Mouse (Mus musculus): Measurements from ENCODE around the gene Gbp8. TPM values are rescaled to one million over a fixed set of nuclear protein-coding genes. Genes with fewer than 3 reads are reported as not detected.
"Not testable (repeated sequence)": the region's sequence is repeated elsewhere in the genome, so short reads cannot be mapped to it uniquely, and the experiment has no call there.

The Gbp8 gene
- total and polyA plus RNA-seq, 2 experiments from 2014 or later = 0.40 to 1.3 TPM

GRCm38 (mm10) chr5:105081900-105082299 lies 57.4 kb downstream of the Gbp8 start:
- H3K27me3 ChIP-seq (ENCODE audit: insufficient read depth, low read length) = no peaks in the 10 kb centered on the region
- DNase-seq (ENCODE audit: low spot score) = no peak
- H3K27ac ChIP-seq = no peak overlapping the region
- ATAC-seq = no peak
- H3K9ac ChIP-seq (replicated peaks; ENCODE audit: low read length) = no peak overlapping the region
- no peaks in the 10 kb centered on the region for H3K9me3 ChIP-seq (ENCODE audit: low read length)
- no peak for TF ChIP-seq CTCF (IDR thresholded peaks at IDR 0.05; ENCODE audit: low read depth)
- no peaks in the 10 kb centered on the region for H3K36me3 ChIP-seq (ENCODE audit: insufficient read depth, low read length)
- H3K4me3 ChIP-seq (ENCODE audit: low read length) = no peak overlapping the region
- H3K4me1 ChIP-seq (ENCODE audit: insufficient read depth, low read length) = no peaks in the 10 kb centered on the region
- no peak overlapping the region for H3K4me2 ChIP-seq (ENCODE audit: low read depth, low read length)

- H3K4me3 ChIP-seq (ENCODE audit: low read length); H3K27ac ChIP-seq; H3K9ac ChIP-seq (replicated peaks; ENCODE audit: low read length); ATAC-seq; H3K4me2 ChIP-seq (ENCODE audit: low read depth, low read length); H3K9me3 ChIP-seq (ENCODE audit: low read length); H3K27me3 ChIP-seq (ENCODE audit: insufficient read depth, low read length); H3K36me3 ChIP-seq (ENCODE audit: insufficient read depth, low read length); H3K4me1 ChIP-seq (ENCODE audit: insufficient read depth, low read length); DNase-seq (ENCODE audit: low spot score): not testable (repeated sequence)
Observed at GRCm38 (mm10) chr5:105068356-105068755, 71.0 kb downstream of the Gbp8 start.

DNA sequence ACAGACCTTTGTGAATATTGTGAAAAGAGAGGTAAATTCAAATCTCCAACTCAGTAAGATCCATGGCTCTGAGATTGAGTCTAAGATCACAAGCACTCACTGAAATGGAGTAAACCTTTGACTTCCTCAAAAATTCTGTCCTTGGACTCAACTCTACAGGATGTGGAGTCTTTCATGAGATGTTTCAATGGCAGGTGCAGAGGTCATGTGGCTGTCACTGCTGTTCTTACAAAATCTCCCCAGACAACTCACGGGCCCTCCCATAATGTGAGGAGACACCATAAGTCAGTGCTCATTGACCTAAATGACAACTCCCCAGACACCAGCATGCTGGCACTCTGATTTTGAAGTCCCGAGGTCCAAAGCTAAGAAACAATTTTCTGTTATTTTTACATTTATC lies 74.9 kb downstream of the Gbp8 start:
- H3K27ac ChIP-seq; H3K9ac ChIP-seq (replicated peaks; ENCODE audit: low read length); H3K36me3 ChIP-seq (ENCODE audit: insufficient read depth, low read length); H3K9me3 ChIP-seq (ENCODE audit: low read length); H3K4me3 ChIP-seq (ENCODE audit: low read length); DNase-seq (ENCODE audit: low spot score); H3K4me2 ChIP-seq (ENCODE audit: low read depth, low read length); ATAC-seq; H3K4me1 ChIP-seq (ENCODE audit: insufficient read depth, low read length); H3K27me3 ChIP-seq (ENCODE audit: insufficient read depth, low read length): not testable (repeated sequence)
- 66% methylated on average over 2 of the region's 2 CpGs for WGBS

DNA sequence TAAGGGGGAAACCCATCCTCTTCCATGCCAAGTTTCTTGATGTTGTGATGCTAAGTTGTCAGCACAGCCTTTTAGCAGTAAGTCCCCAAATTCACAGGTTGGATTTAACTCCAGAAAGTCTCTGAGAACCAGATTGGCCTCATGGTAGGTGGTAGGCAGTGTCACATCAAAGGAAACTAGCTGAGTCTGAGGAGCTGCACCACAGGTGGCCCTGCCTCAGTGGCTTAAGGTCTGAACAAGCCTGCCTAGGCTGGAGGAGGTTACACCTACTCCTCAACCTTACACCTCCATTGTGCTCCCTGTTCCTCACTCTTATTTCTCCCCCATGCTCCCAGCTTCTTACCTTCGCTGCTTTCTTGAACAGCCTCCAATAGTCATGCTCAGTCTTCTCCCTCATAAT lies 76.0 kb downstream of the Gbp8 start:
- 47% methylated on average over 1 of the region's 1 CpGs for WGBS
- no peaks in the 10 kb centered on the region for H3K9me3 ChIP-seq (ENCODE audit: low read length)
- no peak overlapping the region for H3K27ac ChIP-seq
- no peak overlapping the region for H3K9ac ChIP-seq (replicated peaks; ENCODE audit: low read length)
- TF ChIP-seq CTCF (IDR thresholded peaks at IDR 0.05; ENCODE audit: low read depth) = no peak
- no peaks in the 10 kb centered on the region for H3K27me3 ChIP-seq (ENCODE audit: insufficient read depth, low read length)
- no peak for DNase-seq (ENCODE audit: low spot score)
- H3K4me3 ChIP-seq (ENCODE audit: low read length) = no peak overlapping the region
- no peaks in the 10 kb centered on the region for H3K4me1 ChIP-seq (ENCODE audit: insufficient read depth, low read length)
- H3K4me2 ChIP-seq (ENCODE audit: low read depth, low read length) = no peak overlapping the region
- no peak for ATAC-seq
- no peaks in the 10 kb centered on the region for H3K36me3 ChIP-seq (ENCODE audit: insufficient read depth, low read length)

DNA sequence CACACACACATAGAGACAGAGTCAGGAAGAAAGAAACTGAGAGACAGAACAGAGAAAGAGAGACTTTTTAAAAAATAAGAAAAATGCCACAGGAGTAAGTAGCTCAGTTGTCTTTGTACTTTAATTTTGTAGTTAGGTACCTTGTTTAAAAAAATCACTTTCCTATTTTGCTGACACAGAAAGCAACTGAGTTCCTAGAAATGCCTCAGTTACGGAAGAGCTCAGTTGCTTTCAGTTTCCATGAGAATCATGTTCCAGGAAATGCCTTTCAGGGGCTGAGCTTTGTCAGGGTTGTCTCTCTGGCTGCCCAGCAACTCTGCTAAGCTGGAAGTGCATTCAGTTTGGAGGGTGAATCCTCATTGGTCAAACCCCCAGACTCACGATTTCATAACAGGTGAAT lies 76.9 kb downstream of the Gbp8 start:
- H3K9me3 ChIP-seq (ENCODE audit: low read length); H3K27ac ChIP-seq; H3K4me1 ChIP-seq (ENCODE audit: insufficient read depth, low read length); H3K9ac ChIP-seq (replicated peaks; ENCODE audit: low read length); ATAC-seq; H3K4me3 ChIP-seq (ENCODE audit: low read length); DNase-seq (ENCODE audit: low spot score); H3K27me3 ChIP-seq (ENCODE audit: insufficient read depth, low read length); H3K36me3 ChIP-seq (ENCODE audit: insufficient read depth, low read length); H3K4me2 ChIP-seq (ENCODE audit: low read depth, low read length): not testable (repeated sequence)
- 82% methylated on average over 2 of the region's 2 CpGs for WGBS

DNA sequence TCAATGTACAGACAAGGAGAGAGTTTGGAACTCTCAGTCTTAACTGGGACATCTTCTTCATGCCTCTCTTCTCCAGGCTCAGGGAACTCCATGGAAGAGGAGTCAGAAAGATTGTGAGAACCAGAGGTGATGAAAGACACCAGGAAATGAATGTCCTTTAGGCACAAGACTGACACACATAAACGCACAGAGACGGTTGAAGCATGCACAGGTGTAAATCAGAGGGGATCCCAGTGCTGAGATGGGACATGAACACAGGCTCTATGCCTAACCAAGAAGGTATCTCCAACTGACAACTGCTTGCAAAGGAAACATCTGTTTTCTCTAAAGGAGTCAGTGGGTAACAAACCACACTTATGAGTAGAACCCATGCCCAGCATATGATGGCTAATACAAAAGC lies 79.1 kb downstream of the Gbp8 start:
- no peak for ATAC-seq
- no peak overlapping the region for H3K4me3 ChIP-seq (ENCODE audit: low read length)
- no peak overlapping the region for H3K9ac ChIP-seq (replicated peaks; ENCODE audit: low read length)
- H3K36me3 ChIP-seq (ENCODE audit: insufficient read depth, low read length) = no peaks in the 10 kb centered on the region
- TF ChIP-seq CTCF (IDR thresholded peaks at IDR 0.05; ENCODE audit: low read depth) = no peak
- no peak overlapping the region for H3K4me2 ChIP-seq (ENCODE audit: low read depth, low read length)
- H3K9me3 ChIP-seq (ENCODE audit: low read length) = no peaks in the 10 kb centered on the region
- no peak for DNase-seq (ENCODE audit: low spot score)
- no peak overlapping the region for H3K27ac ChIP-seq
- no peaks in the 10 kb centered on the region for H3K27me3 ChIP-seq (ENCODE audit: insufficient read depth, low read length)
- WGBS = 93% methylated on average over 2 of the region's 2 CpGs
- H3K4me1 ChIP-seq (ENCODE audit: insufficient read depth, low read length) = no peaks in the 10 kb centered on the region

DNA sequence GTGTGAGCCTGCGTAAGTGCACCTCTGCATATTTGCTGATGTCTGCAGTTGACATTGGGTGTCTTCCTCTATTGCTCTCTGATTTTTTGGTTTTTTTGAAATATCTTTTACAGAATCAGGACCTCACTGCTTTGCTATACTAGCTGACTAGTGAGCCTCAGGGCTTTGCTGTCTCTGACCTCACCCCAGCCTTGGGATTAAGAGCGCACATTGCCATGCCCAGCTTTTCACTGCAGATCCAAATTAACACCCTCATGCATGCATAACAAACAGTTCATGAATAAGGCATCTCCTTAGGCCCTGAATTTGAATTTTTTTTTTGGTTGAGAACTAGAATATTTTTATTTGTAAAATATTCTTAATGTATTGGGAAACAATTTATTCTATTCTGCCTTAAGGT lies 84.1 kb downstream of the Gbp8 start:
- Histone ChIP-seq H3K9ac (replicated peaks; ENCODE audit: low read length) (no peak overlapping the region), H3K4me3 (ENCODE audit: low read length) (no peak overlapping the region), H3K27me3 (ENCODE audit: insufficient read depth, low read length) (no peaks in the 10 kb centered on the region), H3K4me2 (ENCODE audit: low read depth, low read length) (no peak overlapping the region), H3K4me1 (ENCODE audit: insufficient read depth, low read length) (no peaks in the 10 kb centered on the region), H3K36me3 (ENCODE audit: insufficient read depth, low read length) (no peaks in the 10 kb centered on the region), H3K9me3 (ENCODE audit: low read length) (no peaks in the 10 kb centered on the region), H3K27ac (no peak overlapping the region)
- DNase-seq (ENCODE audit: low spot score) = no peak
- TF ChIP-seq CTCF (IDR thresholded peaks at IDR 0.05; ENCODE audit: low read depth) = no peak
- ATAC-seq = no peak
- WGBS = 74% methylated on average over 2 of the region's 2 CpGs

- WGBS = 88% methylated on average over 1 of the region's 1 CpGs
- not testable (repeated sequence) for DNase-seq (ENCODE audit: low spot score); H3K4me3 ChIP-seq (ENCODE audit: low read length); H3K9ac ChIP-seq (replicated peaks; ENCODE audit: low read length); H3K27me3 ChIP-seq (ENCODE audit: insufficient read depth, low read length); H3K36me3 ChIP-seq (ENCODE audit: insufficient read depth, low read length); H3K4me1 ChIP-seq (ENCODE audit: insufficient read depth, low read length); H3K9me3 ChIP-seq (ENCODE audit: low read length); ATAC-seq; H3K27ac ChIP-seq; H3K4me2 ChIP-seq (ENCODE audit: low read depth, low read length)
Observed at GRCm38 (mm10) chr5:105053471-105054169, 85.7 kb downstream of the Gbp8 start.
